ENCODE assay signal across 22 mouse cellular contexts in genomic region chr12:41874015-41874414, GRCm38 (mm10).
DNase-seq lines count a peak whose midpoint lies in the region; ATAC-seq and TF ChIP-seq lines count a peak whose summit lies in the region.
"Had no signal": no experiment of that assay in that cellular context is flagged by ENCODE, and none has a peak within 500 bp of the region (broad histone marks: within the 10 kb centered on the region; RNA-seq: fewer than 3 reads in every experiment).

No protein-coding gene starts in this region.

- H3K36me3 ChIP-seq in heart, adult 2 months (ENCODE audit: control insufficient read depth, insufficient read depth, low read length) = no peaks in the 10 kb centered on the region
- no peaks in the 10 kb centered on the region for H3K36me3 ChIP-seq in midbrain, embryonic 11.5 days (ENCODE audit: control insufficient read depth, insufficient read depth, low read length)
- no peaks in the 10 kb centered on the region for H3K36me3 ChIP-seq in midbrain, postnatal 0 days (ENCODE audit: insufficient read depth, low read length)
- H3K36me3 ChIP-seq in MEL (ENCODE audit: control insufficient read depth in 1 of 2, insufficient read depth in 2 of 2, low read length in 2 of 2) = peaks cover 0 to 20% of the 10 kb centered on the region in 2 experiments; a peak in 2 of 4 replicates
- no peaks in the 10 kb centered on the region for H3K36me3 ChIP-seq in splenic B cell, adult 2 months (ENCODE audit: control insufficient read depth, insufficient read depth, low read length, poor library complexity, severe bottlenecking)
- H3K36me3 ChIP-seq: embryonic facial prominence, embryonic 15.5 days; forebrain, embryonic 10.5 days; heart, embryonic 12.5 days; hindbrain, embryonic 15.5 days; intestine, embryonic 15.5 days had no signal

- no peaks in the 10 kb centered on the region for H3K4me1 ChIP-seq in heart, adult 2 months (ENCODE audit: control insufficient read depth, insufficient read depth, low read length)
- H3K4me1 ChIP-seq in midbrain, embryonic 11.5 days (ENCODE audit: control insufficient read depth, insufficient read depth, low read length) = no peaks in the 10 kb centered on the region
- H3K4me1 ChIP-seq in midbrain, postnatal 0 days (ENCODE audit: insufficient read depth, low read length) = no peaks in the 10 kb centered on the region
- peaks cover 4 to 17% of the 10 kb centered on the region in 2 experiments for H3K4me1 ChIP-seq in MEL (ENCODE audit: control insufficient read depth in 1 of 2, insufficient read depth in 2 of 2, low read length in 2 of 2)
- H3K4me1 ChIP-seq: embryonic facial prominence, embryonic 15.5 days; forebrain, embryonic 10.5 days; heart, embryonic 12.5 days; hindbrain, embryonic 15.5 days; intestine, embryonic 15.5 days had no signal

- TF ChIP-seq POLR2A in heart, adult 2 months (IDR thresholded peaks at IDR 0.05; ENCODE audit: insufficient read depth, low read depth, low read length) = no peak
- TF ChIP-seq POLR2A in MEL (IDR thresholded peaks at IDR 0.05; ENCODE audit: control insufficient read depth in 1 of 2, insufficient read depth in 1 of 2, low read depth in 1 of 2, low read length in 2 of 2, poor library complexity in 1 of 2) = no peak

- H3K4me3 ChIP-seq in heart, adult 2 months = no peak overlapping the region
- H3K4me3 ChIP-seq in midbrain, embryonic 11.5 days (ENCODE audit: low read depth, low read length) = no peak overlapping the region
- no peak overlapping the region for H3K4me3 ChIP-seq in midbrain, postnatal 0 days (ENCODE audit: low read depth, low read length)
- H3K4me3 ChIP-seq in MEL (ENCODE audit: control insufficient read depth in 1 of 2, insufficient read depth in 1 of 2, low read depth in 2 of 2, low read length in 2 of 2) = no peak overlapping the region
- H3K4me3 ChIP-seq: embryonic facial prominence, embryonic 15.5 days; erythroblast, embryonic 14.5 days; forebrain, embryonic 10.5 days; heart, embryonic 12.5 days; hindbrain, embryonic 15.5 days; intestine, embryonic 15.5 days had no signal

- no peak for TF ChIP-seq EP300 in heart, adult 2 months (IDR thresholded peaks at IDR 0.05; ENCODE audit: insufficient read depth, low read depth, low read length)
- TF ChIP-seq EP300 in MEL (IDR thresholded peaks at IDR 0.05; ENCODE audit: low read depth in 1 of 2, low read length in 2 of 2) = no peak

- H3K9me3 ChIP-seq in midbrain, embryonic 11.5 days (ENCODE audit: control insufficient read depth, low read length) = no peaks in the 10 kb centered on the region
- H3K9me3 ChIP-seq in midbrain, postnatal 0 days (ENCODE audit: low read length) = no peaks in the 10 kb centered on the region
- no peaks in the 10 kb centered on the region for H3K9me3 ChIP-seq in MEL (replicated peaks; ENCODE audit: insufficient read depth, low read length)
- H3K9me3 ChIP-seq: embryonic facial prominence, embryonic 15.5 days; forebrain, embryonic 10.5 days; heart, embryonic 12.5 days; hindbrain, embryonic 15.5 days; intestine, embryonic 15.5 days had no signal

- WGBS in heart, adult 2 months = 52% methylated on average over 2 of the region's 2 CpGs
- 83% methylated on average over 2 of the region's 2 CpGs for WGBS in midbrain, embryonic 11.5 days
- 84% methylated on average over 2 of the region's 2 CpGs for WGBS in midbrain, postnatal 0 days

- no peak overlapping the region for H3K27ac ChIP-seq in heart, adult 2 months
- no peak overlapping the region for H3K27ac ChIP-seq in midbrain, embryonic 11.5 days (ENCODE audit: low read depth, low read length)
- no peak overlapping the region for H3K27ac ChIP-seq in midbrain, postnatal 0 days (ENCODE audit: low read depth, low read length)
- H3K27ac ChIP-seq in MEL (ENCODE audit: control insufficient read depth, low read depth, low read length) = no peak overlapping the region
- H3K27ac ChIP-seq: embryonic facial prominence, embryonic 15.5 days; forebrain, embryonic 10.5 days; hindbrain, embryonic 15.5 days; intestine, embryonic 15.5 days had no signal

- DNase-seq in heart, adult 2 months = no peak
- DNase-seq in heart, postnatal 25 days (ENCODE audit: low spot score) = no peak
- peak; percentile 69 for DNase-seq in midbrain, embryonic 11.5 days (ENCODE audit: low spot score, missing footprints)
- DNase-seq in midbrain, postnatal 0 days (ENCODE audit: low spot score) = no peak
- DNase-seq in MEL (ENCODE audit: low read depth, low spot score) = peak; percentile 29
- DNase-seq in splenic B cell, adult 2 months (ENCODE audit: low read depth, low spot score) = peak; percentile 7
- no peak for DNase-seq in thymus, adult 18-20 months
- no peak for DNase-seq in kidney, postnatal 25 days
- DNase-seq: adrenal gland, adult 8-10 months; cerebellum, adult 11 months; cerebellum, adult 8-10 months; cerebellum, postnatal 14 days; embryo, embryonic 11 days; gastrocnemius, postnatal 14 days; heart, postnatal 36 days had no signal

- peak; percentile 78 for TF ChIP-seq RAD21 in MEL (IDR thresholded peaks at IDR 0.05; ENCODE audit: low read depth, low read length)

- no peaks in the 10 kb centered on the region for H3K79me2 ChIP-seq in heart, adult 2 months (replicated peaks; ENCODE audit: control insufficient read depth, insufficient read depth, low read length)
- H3K79me2 ChIP-seq in MEL (ENCODE audit: control insufficient read depth, insufficient read depth, low read length, poor library complexity) = no peaks in the 10 kb centered on the region

- no peaks in the 10 kb centered on the region for H3K27me3 ChIP-seq in heart, adult 2 months (ENCODE audit: control insufficient read depth, insufficient read depth, low read length)
- H3K27me3 ChIP-seq in midbrain, embryonic 11.5 days (ENCODE audit: control insufficient read depth, insufficient read depth, low read length) = no peaks in the 10 kb centered on the region
- H3K27me3 ChIP-seq in midbrain, postnatal 0 days (ENCODE audit: insufficient read depth, low read length) = no peaks in the 10 kb centered on the region
- H3K27me3 ChIP-seq in MEL (ENCODE audit: control insufficient read depth in 1 of 2, insufficient read depth in 2 of 2, low read length in 2 of 2) = no peaks in the 10 kb centered on the region
- H3K27me3 ChIP-seq in splenic B cell, adult 2 months (ENCODE audit: control insufficient read depth, insufficient read depth, low read length, poor library complexity, severe bottlenecking) = no peaks in the 10 kb centered on the region
- H3K27me3 ChIP-seq: embryonic facial prominence, embryonic 15.5 days; heart, embryonic 12.5 days; hindbrain, embryonic 15.5 days; intestine, embryonic 15.5 days had no signal

- intact Hi-C loops in heart, adult 2 months (cut with DNase I) = no loop called here
- intact Hi-C loops in heart, postnatal 25 days (cut with DNase I) = no loop called here

- no peak for ATAC-seq in midbrain, embryonic 11.5 days (ENCODE audit: low FRiP score)
- no peak for ATAC-seq in midbrain, postnatal 0 days (ENCODE audit: low FRiP score)
- ATAC-seq: forebrain, embryonic 14.5 days; intestine, embryonic 15.5 days had no signal

- H3K9ac ChIP-seq in heart, adult 2 months (ENCODE audit: low read depth, low read length) = no peak overlapping the region
- H3K9ac ChIP-seq in midbrain, embryonic 11.5 days (ENCODE audit: low read length) = no peak overlapping the region
- H3K9ac ChIP-seq in midbrain, postnatal 0 days (replicated peaks; ENCODE audit: low read length, poor library complexity, severe bottlenecking) = no peak overlapping the region
- no peak overlapping the region for H3K9ac ChIP-seq in MEL (ENCODE audit: control insufficient read depth, low read depth, low read length, poor library complexity, severe bottlenecking)
- H3K9ac ChIP-seq: embryonic facial prominence, embryonic 15.5 days; heart, embryonic 12.5 days; hindbrain, embryonic 15.5 days; intestine, embryonic 15.5 days had no signal

- no peak overlapping the region for H3K4me2 ChIP-seq in midbrain, embryonic 11.5 days
- H3K4me2 ChIP-seq in midbrain, postnatal 0 days (ENCODE audit: low read depth, low read length, poor library complexity, severe bottlenecking) = no peak overlapping the region
- H3K4me2 ChIP-seq: embryonic facial prominence, embryonic 15.5 days; heart, embryonic 12.5 days; hindbrain, embryonic 15.5 days; intestine, embryonic 15.5 days had no signal

- TF ChIP-seq CTCF in heart, adult 2 months (IDR thresholded peaks at IDR 0.05) = peak; percentile 41
- TF ChIP-seq CTCF in midbrain, postnatal 0 days (IDR thresholded peaks at IDR 0.05) = no peak
- TF ChIP-seq CTCF in MEL (IDR thresholded peaks at IDR 0.05 in 2 of 3, conservative IDR thresholded peaks at IDR 0.05 in 1 of 3; ENCODE audit: control insufficient read depth in 1 of 3, insufficient read depth in 1 of 3, low read depth in 2 of 3, low read length in 3 of 3, poor library complexity in 1 of 3, severe bottlenecking in 1 of 3) = peak in 2 of 3 experiments; percentile 38 to 57; a peak in 5 of 6 replicates

TF ChIP-seq in MEL, 35 proteins besides CTCF, POLR2A, EP300 and RAD21:
- TF ChIP-seq CHD1 (IDR thresholded peaks at IDR 0.05; ENCODE audit: low read depth, low read length) = no peak
- TF ChIP-seq ZC3H11A (IDR thresholded peaks at IDR 0.05; ENCODE audit: low read depth, low read length) = peak; percentile 59
- TF ChIP-seq TBP (IDR thresholded peaks at IDR 0.05; ENCODE audit: low read depth, low read length) = no peak
- TF ChIP-seq ZNF384 (IDR thresholded peaks at IDR 0.05; ENCODE audit: low read depth, low read length) = 0 out of 2 replicates have a peak, but pooled peaks have one; percentile 28
- peak; percentile 47 for TF ChIP-seq SMC3 (IDR thresholded peaks at IDR 0.05; ENCODE audit: low read depth, low read length)
- no peak for TF ChIP-seq CHD2 (IDR thresholded peaks at IDR 0.05; ENCODE audit: low read length)

Comparison
In these comparisons a context has a peak if more than half of its experiments do, and no peak if none do; other contexts are left out.
1. DNase-seq: peak in midbrain, embryonic 11.5 days (single experiment), MEL (single experiment) and splenic B cell, adult 2 months (single experiment); none in heart, adult 2 months (0 of 2), heart, postnatal 25 days (single experiment), midbrain, postnatal 0 days (single experiment), thymus, adult 18-20 months (0 of 2) and kidney, postnatal 25 days (0 of 2).